Mouse (Mus musculus): ENCODE measurements around the gene Mpped2.

The Mpped2 gene

GRCm38 (mm10) chr2:106747342-106747741 is 54.3 kb downstream of the Mpped2 start:
- no peak for DNase-seq

- no peak for DNase-seq
Measured at GRCm38 (mm10) chr2:106750878-106751277, 57.8 kb downstream of the Mpped2 start.

GRCm38 (mm10) chr2:106753703-106754102 is 60.6 kb downstream of the Mpped2 start:
- no peak for DNase-seq

GRCm38 (mm10) chr2:106754696-106755095 is 61.6 kb downstream of the Mpped2 start:
- DNase-seq: no peak

- DNase-seq: no peak
Measured at GRCm38 (mm10) chr2:106756354-106757103, 63.5 kb downstream of the Mpped2 start.

GRCm38 (mm10) chr2:106762920-106763319 is 69.9 kb downstream of the Mpped2 start:
- no peak for DNase-seq

GRCm38 (mm10) chr2:106769236-106769635 is 76.2 kb downstream of the Mpped2 start:
- DNase-seq: no peak

- DNase-seq: no peak
Measured at GRCm38 (mm10) chr2:106772643-106773042, 79.6 kb downstream of the Mpped2 start.

- no peak for DNase-seq
Measured at GRCm38 (mm10) chr2:106774251-106775196, 81.5 kb downstream of the Mpped2 start.

- no peak for DNase-seq
Measured at GRCm38 (mm10) chr2:106775994-106776393, 82.9 kb downstream of the Mpped2 start.

GRCm38 (mm10) chr2:106778861-106779516 is 85.9 kb downstream of the Mpped2 start:
- DNase-seq: no peak

- no peak for DNase-seq
Measured at GRCm38 (mm10) chr2:106781181-106782179, 88.4 kb downstream of the Mpped2 start.

GRCm38 (mm10) chr2:106783311-106783710 is 90.2 kb downstream of the Mpped2 start:
- DNase-seq: no peak

- DNase-seq: peak; percentile 27
Measured at GRCm38 (mm10) chr2:106788055-106788454, 95.0 kb downstream of the Mpped2 start.

GRCm38 (mm10) chr2:106788573-106788972 is 95.5 kb downstream of the Mpped2 start:
- no peak for DNase-seq

- DNase-seq: peak; percentile 27
Measured at GRCm38 (mm10) chr2:106789694-106790328, 96.7 kb downstream of the Mpped2 start.

GRCm38 (mm10) chr2:106790329-106790701 is 97.2 kb downstream of the Mpped2 start:
- DNase-seq: peak; percentile 9

- no peak for DNase-seq
Measured at GRCm38 (mm10) chr2:106796246-106796645, 103.2 kb downstream of the Mpped2 start.

GRCm38 (mm10) chr2:106797855-106798254 is 104.8 kb downstream of the Mpped2 start:
- DNase-seq: no peak

GRCm38 (mm10) chr2:106798824-106799223 is 105.8 kb downstream of the Mpped2 start:
- DNase-seq: peak; percentile 1

GRCm38 (mm10) chr2:106815898-106816297 is 122.8 kb downstream of the Mpped2 start:
- no peak for DNase-seq

Data from lung, postnatal 36 days (tissue).